Mouse (Mus musculus): ENCODE data around the gene Smarca2. TPM values are rescaled to one million over a fixed set of nuclear protein-coding genes. Genes with fewer than 3 reads are reported as not detected.

Gene Smarca2
- polyA plus RNA-seq, 1 experiment from 2014 or later: 7.5 TPM

DNA sequence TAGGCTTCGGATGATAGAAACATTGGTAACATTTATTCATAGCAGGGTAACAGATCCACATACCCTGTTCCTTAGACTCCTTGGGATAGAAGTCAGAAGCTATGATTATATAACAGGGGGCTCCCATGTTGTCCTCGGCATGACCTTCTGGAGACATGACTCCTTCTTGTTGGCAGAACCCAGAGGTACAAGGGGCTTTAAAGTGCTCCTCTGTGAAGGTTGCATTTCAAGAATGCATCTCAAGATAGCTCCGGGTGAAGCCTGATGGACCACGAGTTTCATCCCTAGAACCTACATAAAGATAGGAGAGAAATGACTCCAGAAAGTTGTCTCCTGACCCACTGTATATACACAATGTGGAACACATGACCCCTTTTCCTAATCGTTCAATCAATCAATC is 27.4 kb downstream of the Smarca2 start:
- Histone ChIP-seq H3K9ac (no peak overlapping the region), H3K9me3 (replicated peaks) (no peaks in the 10 kb centered on the region), H3K4me1 (no peaks in the 10 kb centered on the region), H3K4me2 (no peak overlapping the region), H3K36me3 (no peaks in the 10 kb centered on the region), H3K27me3 (replicated peaks) (no peaks in the 10 kb centered on the region), H3K27ac (no peak overlapping the region), H3K4me3 (no peak overlapping the region)
- ATAC-seq: no peak
- WGBS (ENCODE audit: insufficient replicate concordance): 64% methylated on average over 5 of the region's 5 CpGs

DNA sequence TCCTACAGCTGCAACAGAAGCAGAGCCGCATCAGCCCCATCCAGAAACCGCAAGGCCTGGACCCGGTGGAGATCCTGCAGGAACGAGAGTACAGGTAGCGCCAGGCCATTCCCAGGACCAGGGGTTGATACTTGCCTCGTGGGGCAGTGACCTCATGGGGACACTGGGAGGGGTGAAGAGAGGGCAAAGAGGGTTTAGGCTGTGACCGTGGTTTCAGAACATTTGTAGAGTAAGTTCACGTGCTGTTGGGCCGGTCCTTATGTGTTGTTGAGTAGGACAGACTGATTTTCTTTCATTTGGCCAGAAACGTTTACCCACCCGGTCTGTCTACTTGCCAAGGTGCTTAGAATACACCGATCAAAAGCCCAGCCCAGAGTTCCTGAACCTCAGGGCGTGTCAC is 35.7 kb downstream of the Smarca2 start:
- Histone ChIP-seq H3K27ac (no peak overlapping the region), H3K9me3 (replicated peaks) (no peaks in the 10 kb centered on the region), H3K4me1 (no peaks in the 10 kb centered on the region), H3K4me2 (no peak overlapping the region), H3K36me3 (no peaks in the 10 kb centered on the region), H3K27me3 (replicated peaks) (no peaks in the 10 kb centered on the region), H3K4me3 (no peak overlapping the region), H3K9ac (no peak overlapping the region)
- 79% methylated on average over 13 of the region's 13 CpGs for WGBS (ENCODE audit: insufficient replicate concordance)
- no peak for ATAC-seq

DNA sequence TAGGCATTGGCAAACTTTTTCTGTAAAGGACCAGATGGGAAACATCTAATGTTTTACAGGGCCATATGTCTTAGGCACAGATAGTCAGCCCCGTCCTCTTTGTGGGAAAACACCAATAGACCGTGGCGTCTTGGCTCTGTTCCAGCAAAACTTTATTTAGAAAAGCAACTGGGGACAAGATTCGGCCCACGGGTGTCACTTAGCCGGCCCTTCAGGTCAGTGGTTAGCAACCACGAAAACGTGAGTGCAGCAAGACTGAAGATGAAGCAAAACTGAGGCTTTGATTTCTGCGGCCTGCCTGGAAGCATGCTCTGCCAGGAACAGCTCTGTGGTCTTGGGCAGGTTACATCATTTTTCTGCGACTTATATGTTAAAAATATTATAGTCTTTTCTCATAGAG is 36.4 kb downstream of the Smarca2 start:
- no peak overlapping the region for H3K27ac ChIP-seq
- H3K27me3 ChIP-seq (replicated peaks): no peaks in the 10 kb centered on the region
- no peaks in the 10 kb centered on the region for H3K9me3 ChIP-seq (replicated peaks)
- no peak overlapping the region for H3K9ac ChIP-seq
- no peaks in the 10 kb centered on the region for H3K36me3 ChIP-seq
- ATAC-seq: no peak
- 70% methylated on average over 10 of the region's 10 CpGs for WGBS (ENCODE audit: insufficient replicate concordance)
- H3K4me2 ChIP-seq: no peak overlapping the region
- no peak overlapping the region for H3K4me3 ChIP-seq
- no peaks in the 10 kb centered on the region for H3K4me1 ChIP-seq

GRCm38 (mm10) chr19:26643011-26643410 is 38.2 kb downstream of the Smarca2 start:
- Histone ChIP-seq H3K4me1 (no peaks in the 10 kb centered on the region), H3K9ac (no peak overlapping the region), H3K4me3 (no peak overlapping the region), H3K36me3 (no peaks in the 10 kb centered on the region), H3K27me3 (replicated peaks) (no peaks in the 10 kb centered on the region), H3K4me2 (no peak overlapping the region), H3K27ac (no peak overlapping the region), H3K9me3 (replicated peaks) (no peaks in the 10 kb centered on the region)
- ATAC-seq: no peak
- WGBS (ENCODE audit: insufficient replicate concordance): 40% methylated on average over 4 of the region's 4 CpGs

DNA sequence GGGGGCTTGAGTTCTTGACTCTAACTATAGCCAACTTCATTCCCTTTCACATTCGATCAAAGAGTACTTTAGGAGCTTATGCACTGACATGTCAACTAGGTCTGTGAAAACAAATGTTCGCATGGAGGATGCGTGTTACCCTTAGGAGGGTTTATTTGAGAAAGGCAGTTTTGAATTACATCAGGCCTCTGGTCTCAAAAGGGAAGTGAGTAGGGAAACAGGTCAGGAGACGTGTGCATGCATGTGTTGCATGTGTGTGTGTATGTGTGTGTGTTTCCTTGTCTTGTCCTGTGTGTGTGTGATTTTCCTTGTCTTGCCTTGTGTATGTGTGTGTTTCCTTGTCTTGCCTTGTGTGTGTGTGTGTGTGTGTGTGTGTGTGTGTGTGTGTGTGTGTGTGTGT is 39.1 kb downstream of the Smarca2 start:
- H3K4me2 ChIP-seq: no peak overlapping the region
- H3K9me3 ChIP-seq (replicated peaks): no peaks in the 10 kb centered on the region
- no peaks in the 10 kb centered on the region for H3K36me3 ChIP-seq
- ATAC-seq: no peak
- H3K27ac ChIP-seq: no peak overlapping the region
- no peaks in the 10 kb centered on the region for H3K27me3 ChIP-seq (replicated peaks)
- H3K4me3 ChIP-seq: no peak overlapping the region
- H3K9ac ChIP-seq: no peak overlapping the region
- no peaks in the 10 kb centered on the region for H3K4me1 ChIP-seq
- 69% methylated on average over 4 of the region's 4 CpGs for WGBS (ENCODE audit: insufficient replicate concordance)

- Histone ChIP-seq H3K4me3 (no peak overlapping the region), H3K4me2 (no peak overlapping the region), H3K9ac (no peak overlapping the region), H3K4me1 (no peaks in the 10 kb centered on the region), H3K36me3 (no peaks in the 10 kb centered on the region), H3K9me3 (replicated peaks) (no peaks in the 10 kb centered on the region), H3K27ac (no peak overlapping the region), H3K27me3 (replicated peaks) (no peaks in the 10 kb centered on the region)
- WGBS (ENCODE audit: insufficient replicate concordance): 68% methylated on average over 3 of the region's 3 CpGs
- no peak for ATAC-seq
Observed at GRCm38 (mm10) chr19:26645016-26645415, 40.2 kb downstream of the Smarca2 start.

- 18% methylated on average over 2 of the region's 2 CpGs for WGBS (ENCODE audit: insufficient replicate concordance)
- Histone ChIP-seq H3K36me3 (no peaks in the 10 kb centered on the region), H3K27ac (no peak overlapping the region), H3K4me1 (no peaks in the 10 kb centered on the region), H3K27me3 (replicated peaks) (no peaks in the 10 kb centered on the region), H3K4me2 (no peak overlapping the region), H3K9me3 (replicated peaks) (no peaks in the 10 kb centered on the region), H3K9ac (no peak overlapping the region), H3K4me3 (no peak overlapping the region)
- no peak for ATAC-seq
Observed at GRCm38 (mm10) chr19:26646128-26646527, 41.3 kb downstream of the Smarca2 start.

GRCm38 (mm10) chr19:26650585-26651273 is 45.9 kb downstream of the Smarca2 start:
- Histone ChIP-seq H3K36me3 (no peaks in the 10 kb centered on the region), H3K4me3 (no peak overlapping the region), H3K27ac (no peak overlapping the region), H3K9me3 (replicated peaks) (no peaks in the 10 kb centered on the region), H3K4me2 (no peak overlapping the region), H3K4me1 (no peaks in the 10 kb centered on the region), H3K9ac (no peak overlapping the region), H3K27me3 (replicated peaks) (no peaks in the 10 kb centered on the region)
- 74% methylated on average over 7 of the region's 7 CpGs for WGBS (ENCODE audit: insufficient replicate concordance)
- ATAC-seq: no peak

DNA sequence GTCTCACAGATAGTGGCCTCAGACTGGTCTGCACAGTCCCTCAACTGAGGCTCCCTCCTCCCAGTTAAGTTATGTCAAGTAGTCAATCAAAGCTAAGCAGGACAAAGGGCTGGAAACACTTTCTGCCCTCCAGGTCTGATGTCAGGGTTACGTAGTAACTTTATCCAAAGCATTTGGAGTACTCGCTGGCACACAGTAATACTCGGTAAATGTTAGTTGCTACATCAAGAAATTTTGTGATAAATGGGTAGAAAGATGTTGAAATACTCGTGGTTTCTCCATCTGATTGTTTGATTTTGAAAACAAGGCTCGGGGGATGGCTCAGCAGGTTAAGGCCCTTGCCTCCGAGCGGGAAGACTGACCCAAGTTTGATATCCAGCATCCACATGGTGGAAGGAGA is 53.5 kb downstream of the Smarca2 start:
- Histone ChIP-seq H3K9me3 (replicated peaks) (no peaks in the 10 kb centered on the region), H3K36me3 (no peaks in the 10 kb centered on the region), H3K4me3 (no peak overlapping the region), H3K27me3 (replicated peaks) (no peaks in the 10 kb centered on the region), H3K4me2 (no peak overlapping the region), H3K27ac (no peak overlapping the region), H3K4me1 (no peaks in the 10 kb centered on the region), H3K9ac (no peak overlapping the region)
- WGBS (ENCODE audit: insufficient replicate concordance): 61% methylated on average over 7 of the region's 7 CpGs
- ATAC-seq: no peak

DNA sequence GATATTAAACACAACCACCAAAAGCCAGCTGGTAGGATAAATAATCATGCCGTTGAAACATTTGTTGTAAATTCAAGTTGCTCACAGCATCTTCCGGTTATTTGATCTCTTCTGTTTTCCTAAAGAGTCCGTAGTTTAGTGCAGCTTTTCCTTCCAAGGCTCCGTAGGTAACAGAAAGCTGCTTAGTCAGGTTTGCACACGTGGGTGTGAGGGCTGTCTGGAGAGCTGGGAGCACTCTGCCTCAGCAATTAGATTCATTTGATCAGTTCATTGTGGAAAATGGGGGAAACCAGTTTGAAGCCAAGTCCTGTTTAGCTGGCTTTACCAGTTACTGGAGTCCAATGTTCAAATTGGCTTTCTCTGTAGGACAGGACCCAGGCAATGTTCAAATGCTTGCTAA is 55.1 kb downstream of the Smarca2 start:
- Histone ChIP-seq H3K4me2 (no peak overlapping the region), H3K27ac (no peak overlapping the region), H3K9me3 (replicated peaks) (no peaks in the 10 kb centered on the region), H3K4me3 (no peak overlapping the region), H3K27me3 (replicated peaks) (no peaks in the 10 kb centered on the region), H3K36me3 (no peaks in the 10 kb centered on the region), H3K9ac (no peak overlapping the region), H3K4me1 (no peaks in the 10 kb centered on the region)
- ATAC-seq: no peak
- 73% methylated on average over 5 of the region's 5 CpGs for WGBS (ENCODE audit: insufficient replicate concordance)

- ATAC-seq: no peak
- H3K4me2 ChIP-seq: no peak overlapping the region
- no peaks in the 10 kb centered on the region for H3K4me1 ChIP-seq
- 75% methylated on average over 3 of the region's 3 CpGs for WGBS (ENCODE audit: insufficient replicate concordance)
- no peaks in the 10 kb centered on the region for H3K27me3 ChIP-seq (replicated peaks)
- H3K36me3 ChIP-seq: no peaks in the 10 kb centered on the region
- no peaks in the 10 kb centered on the region for H3K9me3 ChIP-seq (replicated peaks)
- no peak overlapping the region for H3K4me3 ChIP-seq
- no peak overlapping the region for H3K9ac ChIP-seq
- no peak overlapping the region for H3K27ac ChIP-seq
Observed at GRCm38 (mm10) chr19:26661198-26661597, 56.3 kb downstream of the Smarca2 start.

DNA sequence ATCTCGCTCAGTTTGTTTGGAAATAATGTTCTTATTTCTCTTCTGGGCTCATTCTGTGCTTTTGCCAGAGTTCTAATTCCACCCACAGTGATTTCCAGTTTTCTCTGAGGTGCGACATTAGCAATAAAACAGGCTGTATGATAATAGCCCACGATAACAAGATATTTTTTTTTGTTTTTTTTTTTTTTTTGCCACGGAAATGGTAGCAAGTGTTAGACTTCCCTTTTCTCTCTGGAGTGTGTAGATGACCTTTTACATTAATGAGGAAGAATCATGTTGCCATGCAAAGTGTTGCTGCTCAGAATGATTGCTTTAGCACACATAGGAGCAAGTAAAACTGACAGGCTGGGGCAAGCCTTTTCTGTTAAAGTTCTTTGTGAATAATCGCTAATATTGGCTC is 61.5 kb downstream of the Smarca2 start:
- no peak overlapping the region for H3K27ac ChIP-seq
- WGBS (ENCODE audit: insufficient replicate concordance): 51% methylated on average over 5 of the region's 5 CpGs
- no peak overlapping the region for H3K4me3 ChIP-seq
- no peak overlapping the region for H3K4me2 ChIP-seq
- no peak overlapping the region for H3K9ac ChIP-seq
- H3K4me1 ChIP-seq: no peaks in the 10 kb centered on the region
- H3K27me3 ChIP-seq (replicated peaks): no peaks in the 10 kb centered on the region
- no peaks in the 10 kb centered on the region for H3K9me3 ChIP-seq (replicated peaks)
- no peak for ATAC-seq
- no peaks in the 10 kb centered on the region for H3K36me3 ChIP-seq

- H3K4me3 ChIP-seq: no peak overlapping the region
- ATAC-seq: peak; percentile 62
- H3K27ac ChIP-seq: no peak overlapping the region
- no peak overlapping the region for H3K9ac ChIP-seq
- H3K36me3 ChIP-seq: no peaks in the 10 kb centered on the region
- WGBS (ENCODE audit: insufficient replicate concordance): 72% methylated on average over 6 of the region's 6 CpGs
- H3K9me3 ChIP-seq (replicated peaks): no peaks in the 10 kb centered on the region
- H3K4me1 ChIP-seq: no peaks in the 10 kb centered on the region
- no peaks in the 10 kb centered on the region for H3K27me3 ChIP-seq (replicated peaks)
- no peak overlapping the region for H3K4me2 ChIP-seq
Observed at GRCm38 (mm10) chr19:26670089-26670488, 65.2 kb downstream of the Smarca2 start.
